Mouse (Mus musculus): Measurements from ENCODE around the gene Cpsf6. TPM values are rescaled to one million over a fixed set of nuclear protein-coding genes. Genes with fewer than 3 reads are reported as not detected.

The Cpsf6 gene
- total RNA-seq, 2 experiments from 2014 or later, result 102 TPM

DNA sequence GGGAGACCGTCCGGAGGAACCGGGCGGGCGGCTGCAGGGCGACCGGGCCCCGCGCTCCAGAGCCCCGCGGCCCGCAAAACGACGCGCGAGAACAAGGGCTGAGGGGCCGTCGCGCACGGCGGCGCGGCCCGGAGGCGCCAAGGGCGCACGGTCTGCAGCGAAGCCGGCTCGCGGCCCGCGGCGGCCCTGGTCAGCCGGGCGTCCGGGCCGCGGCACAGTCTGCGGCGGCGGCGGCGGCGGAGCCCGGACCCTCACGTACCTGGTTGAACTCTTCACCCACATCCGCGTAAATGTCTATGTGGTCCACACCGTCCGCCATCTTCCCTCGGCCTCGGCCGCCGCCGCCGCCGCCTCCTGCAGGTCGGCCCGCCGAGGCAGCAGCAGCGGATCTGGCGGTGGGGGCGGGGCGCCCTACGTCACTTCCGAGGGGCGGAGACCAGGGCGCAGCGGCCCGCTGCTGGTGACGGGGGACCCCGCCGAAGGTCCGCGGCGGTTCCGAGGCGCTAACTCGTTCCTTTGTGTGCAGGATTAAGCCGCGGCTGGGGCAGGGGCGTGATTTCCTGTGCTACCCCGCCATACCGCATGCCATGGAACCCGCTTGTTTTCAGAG is 3.1 kb downstream of the Cpsf6 start:
- DNase-seq (ENCODE audit: low spot score in 2 of 2), result peak; percentile 94 to 96
- intact Hi-C loops (cut with DNase I), result loop anchor here (5.0 to 10.0 kb wide), 3 partner anchors 41 to 298 kb away; no protein-coding TSS in a partner anchor

DNA sequence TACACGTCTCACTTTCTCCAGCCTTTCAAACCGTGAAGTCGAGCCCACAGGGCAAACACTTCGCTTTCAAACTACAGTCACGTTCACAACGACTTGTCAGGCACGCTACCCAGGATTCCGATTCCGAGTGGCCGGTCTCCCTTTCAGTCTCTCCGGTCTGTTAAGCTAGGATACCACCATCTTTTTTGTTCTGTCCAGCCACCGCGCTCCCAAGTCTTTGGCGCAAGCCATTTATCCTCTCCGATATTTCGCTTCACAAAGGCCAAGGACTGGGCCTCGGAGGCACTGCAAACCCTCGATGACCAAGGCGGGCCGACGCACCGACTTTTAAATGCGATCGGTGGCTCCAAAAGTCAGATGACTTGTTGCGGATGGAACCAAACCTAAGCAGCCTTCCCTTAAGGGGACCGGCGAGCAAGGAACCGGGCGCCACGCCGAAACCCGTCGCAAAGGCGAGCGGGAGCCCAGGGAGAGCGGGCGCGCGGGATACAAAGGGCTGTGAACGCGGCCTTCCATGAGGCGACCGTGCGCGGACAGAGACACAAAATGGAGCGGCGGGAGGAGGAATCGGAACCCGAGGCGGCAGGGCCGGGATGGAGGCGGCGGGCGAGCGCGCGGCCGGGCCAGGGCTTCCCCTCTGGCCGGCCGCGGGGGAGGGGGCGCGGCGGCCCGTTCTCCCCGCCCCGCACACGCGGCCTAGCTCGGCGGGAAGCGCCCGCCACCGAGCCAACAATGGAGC is 3.8 kb downstream of the Cpsf6 start:
- intact Hi-C loops (cut with DNase I), result loop anchor here (5.0 to 10.0 kb wide), 3 partner anchors 41 to 299 kb away; no protein-coding TSS in a partner anchor
- DNase-seq (ENCODE audit: low spot score in 2 of 2), result peak; percentile 36 to 42

DNA sequence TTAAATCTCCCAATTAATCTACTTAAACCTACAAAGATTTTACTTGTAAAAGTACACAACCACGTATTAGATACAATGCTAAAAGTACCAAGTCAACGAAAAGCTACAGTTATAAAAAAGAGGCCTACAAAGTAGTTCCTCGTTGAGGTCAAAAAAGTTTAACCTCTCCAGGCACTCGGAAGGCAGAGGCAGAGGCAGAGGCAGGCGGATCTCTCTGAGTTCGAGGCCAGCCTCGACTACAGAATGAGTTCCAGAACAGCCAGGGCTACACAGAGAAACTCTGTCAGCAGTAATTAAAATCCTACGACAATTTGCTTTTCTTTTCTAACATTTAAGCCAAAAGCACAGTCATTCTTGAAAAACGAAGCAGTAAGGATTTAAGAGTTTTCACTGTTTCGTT is 4.7 kb downstream of the Cpsf6 start:
- no peak for DNase-seq (ENCODE audit: low spot score in 2 of 2)
- intact Hi-C loops (cut with DNase I), result loop anchor here (5.0 to 10.0 kb wide), 3 partner anchors 42 to 300 kb away; no protein-coding TSS in a partner anchor

DNA sequence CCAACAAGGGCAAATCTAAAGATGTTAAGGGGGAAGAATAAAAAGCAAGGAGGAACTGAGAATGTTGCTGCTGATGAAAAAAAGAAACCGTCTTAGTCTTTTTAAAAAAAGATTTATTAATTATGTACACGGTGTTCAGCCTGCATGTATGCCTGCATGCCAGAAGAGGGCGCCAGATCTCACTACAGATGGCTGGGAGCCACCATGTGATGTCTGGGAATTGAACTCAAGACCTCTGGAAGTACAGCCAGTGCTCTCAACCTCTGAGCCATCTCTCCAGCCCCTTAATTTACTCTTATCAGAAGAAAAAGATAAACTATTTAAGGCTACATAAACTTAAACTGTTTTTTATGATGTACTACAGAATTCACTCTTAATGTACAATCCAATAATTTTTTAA is 16.7 kb downstream of the Cpsf6 start:
- intact Hi-C loops (cut with DNase I), result loop anchor here (5.0 kb wide), 1 partner anchor 74 kb away; no protein-coding TSS in a partner anchor
- peak; percentile 25 to 44 for DNase-seq (ENCODE audit: low spot score in 2 of 2)

DNA sequence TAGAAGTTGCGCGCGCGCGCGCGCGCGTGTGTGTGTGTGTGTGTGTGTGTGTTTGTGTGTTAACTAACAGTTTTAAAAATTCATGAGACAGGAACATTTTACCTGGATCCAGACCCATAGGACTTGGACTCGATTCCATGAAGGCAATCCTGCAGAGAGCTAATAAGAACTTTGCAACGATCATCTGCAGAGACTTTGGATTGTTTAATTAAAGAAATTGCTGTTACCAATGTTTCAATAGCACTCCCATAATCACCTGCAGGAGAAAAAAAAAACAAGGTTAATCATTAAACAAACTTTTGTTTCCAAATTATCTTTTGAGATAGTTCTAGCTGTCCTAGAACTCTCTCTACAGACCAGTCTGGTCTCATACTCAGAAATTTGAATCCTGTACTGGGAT is 20.9 kb downstream of the Cpsf6 start:
- intact Hi-C loops (cut with DNase I), result no loop called here
- DNase-seq (ENCODE audit: low spot score in 2 of 2), result no peak

DNA sequence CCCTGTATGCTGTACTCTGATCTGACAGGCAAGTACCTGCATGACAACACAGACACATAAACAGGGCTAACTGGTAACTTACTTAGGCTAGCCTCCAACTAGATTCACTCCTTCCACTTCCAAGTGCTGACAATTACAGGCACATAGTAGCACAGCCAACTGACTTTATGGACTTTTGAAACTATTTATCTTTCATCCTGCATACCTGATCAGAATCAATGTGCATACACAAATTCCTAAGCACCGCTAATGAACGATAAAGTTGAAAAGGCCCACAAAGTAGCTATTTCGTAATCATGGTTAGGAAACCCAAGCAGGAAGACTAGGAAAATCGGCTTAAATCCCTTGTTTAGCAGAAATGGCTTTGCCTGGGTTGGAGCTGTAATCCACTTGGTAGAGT is 36.8 kb downstream of the Cpsf6 start:
- DNase-seq (ENCODE audit: low spot score in 2 of 2), result no peak
- intact Hi-C loops (cut with DNase I), result no loop called here

DNA sequence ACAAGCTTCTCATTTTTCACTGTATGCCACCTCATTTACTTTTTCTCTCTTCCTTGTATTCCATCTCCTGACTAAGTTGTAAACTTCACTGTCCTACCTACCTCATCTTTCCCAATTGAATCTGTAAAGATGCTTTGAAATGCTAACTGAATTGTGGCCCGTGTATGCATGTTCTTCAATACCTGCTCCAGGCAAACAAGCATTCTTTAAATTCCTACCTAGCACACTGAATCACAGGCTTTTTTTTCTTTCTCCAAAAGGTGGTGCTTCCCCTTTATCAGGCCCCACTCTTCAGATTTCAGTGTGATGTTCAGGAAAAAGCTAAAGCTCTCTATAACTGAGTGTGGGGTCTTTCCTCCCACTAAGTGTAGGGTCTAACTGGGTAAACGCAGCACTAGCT is 37.4 kb downstream of the Cpsf6 start:
- no peak for DNase-seq (ENCODE audit: low spot score in 2 of 2)
- intact Hi-C loops (cut with DNase I), result no loop called here

DNA sequence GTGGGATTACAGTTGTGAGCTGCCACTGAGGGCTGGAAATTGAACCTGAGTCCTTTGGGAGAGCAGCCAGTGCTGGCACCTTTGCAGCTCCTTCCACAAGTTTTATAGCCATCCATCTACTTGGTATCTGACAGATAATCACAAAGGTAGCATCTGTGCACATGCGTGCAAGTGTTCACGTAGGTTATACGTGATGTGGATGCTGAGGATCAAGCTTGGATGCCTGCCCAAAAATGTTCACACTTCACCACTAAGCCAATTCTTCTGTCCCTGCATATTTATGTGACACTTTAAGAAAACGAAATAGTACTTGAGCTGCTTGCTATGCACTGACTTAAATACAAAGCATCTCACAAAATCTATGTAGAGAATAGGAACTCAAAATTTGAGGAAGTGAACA is 38.8 kb downstream of the Cpsf6 start:
- DNase-seq (ENCODE audit: low spot score in 2 of 2), result peak in 1 of 2 experiments; percentile 58
- intact Hi-C loops (cut with DNase I), result no loop called here

DNA sequence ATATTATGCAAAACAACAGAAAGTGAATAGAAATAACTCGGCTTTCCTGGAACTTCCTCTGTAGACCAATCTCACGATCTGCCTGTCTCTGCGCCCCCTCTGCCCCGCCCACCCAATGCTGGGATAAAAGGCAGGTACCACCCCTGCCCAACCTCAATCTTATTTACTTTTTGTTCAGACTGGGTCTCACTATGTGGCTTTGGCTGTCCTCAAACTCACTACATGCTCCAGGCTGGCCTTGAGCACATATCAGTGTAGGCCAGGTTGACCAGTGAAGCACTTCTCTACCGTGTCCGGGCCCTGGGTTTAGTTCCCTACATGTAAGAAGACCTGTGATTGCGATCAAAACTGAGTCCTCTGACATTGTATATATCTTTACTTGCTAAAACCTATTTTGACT is 40.6 kb downstream of the Cpsf6 start:
- intact Hi-C loops (cut with DNase I), result no loop called here
- DNase-seq (ENCODE audit: low spot score in 2 of 2), result no peak

DNA sequence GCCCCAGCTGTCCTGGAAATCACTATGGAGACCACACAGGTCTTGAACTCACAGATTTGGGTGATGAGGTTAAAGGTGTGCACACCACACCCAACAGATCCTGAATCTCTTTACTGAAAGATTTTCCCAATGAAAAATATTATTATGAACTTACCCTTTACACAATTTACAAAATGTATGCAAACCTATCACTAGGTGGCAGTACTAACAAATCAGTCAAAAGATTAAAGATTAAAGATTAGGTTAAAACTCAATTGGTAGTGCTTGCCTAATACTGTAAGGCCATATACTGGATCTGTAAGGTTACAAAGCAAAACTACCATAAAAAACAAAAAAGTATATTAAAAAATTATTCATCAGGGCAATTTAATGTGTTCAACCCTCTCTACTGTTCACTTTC is 41.9 kb downstream of the Cpsf6 start:
- intact Hi-C loops (cut with DNase I), result no loop called here
- no peak for DNase-seq (ENCODE audit: low spot score in 2 of 2)

DNA sequence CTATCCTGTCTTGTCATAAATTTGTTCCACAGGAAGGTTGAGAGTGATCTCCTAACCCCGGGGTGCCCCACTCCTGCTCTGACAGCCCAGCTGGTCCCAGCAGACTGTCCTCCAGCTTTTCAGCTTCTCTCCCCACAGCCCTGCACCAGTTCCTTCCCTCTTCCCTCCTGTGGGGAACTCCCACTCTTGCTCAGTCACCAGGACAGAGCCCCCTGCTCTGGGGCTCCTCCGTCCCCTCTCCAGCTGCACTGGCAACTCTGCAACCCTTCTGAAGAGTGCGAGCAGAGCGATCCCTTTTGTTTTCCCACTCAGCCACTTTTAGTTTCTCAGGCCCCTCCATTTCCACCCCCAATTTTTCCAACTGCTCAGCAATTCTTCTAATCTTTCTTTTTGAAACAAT is 44.2 kb downstream of the Cpsf6 start:
- intact Hi-C loops (cut with DNase I), result no loop called here
- DNase-seq (ENCODE audit: low spot score in 2 of 2), result no peak

DNA sequence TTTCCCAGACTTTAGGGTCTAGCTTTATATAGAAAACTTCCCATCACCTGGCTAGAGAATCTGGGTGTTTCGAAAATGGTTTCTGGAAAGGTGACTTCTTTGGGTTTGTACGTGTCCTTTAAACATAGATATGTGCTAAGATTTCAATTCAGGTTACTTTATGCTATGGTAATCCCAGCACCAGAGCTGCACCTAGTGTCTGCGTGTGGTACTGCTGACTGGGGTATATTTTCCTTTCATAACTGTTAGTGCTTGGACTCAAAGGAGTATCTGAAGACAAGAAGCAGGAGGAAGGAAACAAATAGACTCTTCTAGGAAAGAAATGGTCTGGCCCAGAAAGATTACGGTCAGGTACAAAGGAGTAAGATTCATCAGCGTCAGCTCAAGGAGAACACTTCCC is 49.3 kb downstream of the Cpsf6 start:
- intact Hi-C loops (cut with DNase I), result no loop called here
- peak in 1 of 2 experiments; percentile 44 for DNase-seq (ENCODE audit: low spot score in 2 of 2)

DNA sequence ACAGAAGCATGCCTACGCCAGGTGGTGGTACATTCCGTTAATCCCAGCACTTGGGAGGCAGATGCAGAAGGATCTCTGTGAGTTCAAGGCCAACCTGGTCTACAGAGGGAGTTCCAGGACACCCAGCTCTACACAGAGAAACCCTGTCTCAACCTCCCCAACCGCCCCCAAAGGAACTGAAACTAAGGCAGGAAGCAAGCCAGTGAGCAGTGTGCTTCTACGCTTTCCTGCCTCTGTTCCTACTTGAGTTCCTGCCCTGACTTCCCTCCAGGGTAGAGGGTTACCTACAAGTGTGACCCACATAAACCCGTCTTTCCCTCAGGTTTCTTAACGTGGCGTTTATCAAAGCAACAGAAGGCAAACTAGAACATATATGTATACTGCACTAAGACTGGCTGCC is 56.0 kb downstream of the Cpsf6 start:
- no peak for DNase-seq (ENCODE audit: low spot score in 2 of 2)
- intact Hi-C loops (cut with DNase I), result no loop called here

DNA sequence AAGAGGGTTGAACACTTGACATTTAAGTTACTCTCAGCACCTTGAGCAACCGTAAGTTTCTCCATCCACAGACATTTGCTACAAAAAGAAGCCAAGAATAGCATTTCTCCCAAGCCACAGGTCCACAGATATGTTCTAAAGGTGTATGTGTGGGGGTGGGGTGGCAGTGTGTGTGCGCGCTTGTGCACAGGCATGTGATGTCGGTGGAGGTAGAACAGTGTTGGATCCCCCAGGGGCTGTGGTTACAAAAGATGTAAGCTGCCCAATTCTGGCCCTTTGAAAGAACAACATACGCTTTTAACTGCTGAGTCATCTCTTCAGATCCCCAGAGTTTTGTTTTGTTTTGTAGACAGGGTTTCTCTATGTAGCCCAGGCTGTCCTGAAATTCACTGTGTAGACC is 57.2 kb downstream of the Cpsf6 start:
- no peak for DNase-seq (ENCODE audit: low spot score in 2 of 2)
- intact Hi-C loops (cut with DNase I), result no loop called here

DNA sequence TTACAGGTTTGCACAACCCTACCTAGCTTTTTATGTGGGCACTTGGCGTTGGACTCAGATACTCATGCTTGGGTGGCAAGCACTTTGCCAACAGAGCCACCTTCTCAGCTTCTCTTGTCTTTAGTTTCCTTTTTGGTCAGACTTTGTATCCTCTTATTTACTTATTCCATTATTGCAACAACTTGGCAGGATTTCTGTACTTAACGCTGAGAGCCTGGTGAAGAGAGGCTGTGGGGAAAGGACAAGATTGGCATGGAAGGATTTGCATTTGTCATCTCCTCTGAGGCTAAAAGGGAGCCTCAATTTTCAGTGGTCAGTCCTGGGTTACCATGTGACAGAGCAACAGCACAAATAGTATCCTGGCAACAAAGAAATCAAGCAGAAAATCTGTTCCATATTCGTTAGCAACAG is 59.2 kb downstream of the Cpsf6 start:
- DNase-seq (ENCODE audit: low spot score in 2 of 2), result no peak
- intact Hi-C loops (cut with DNase I), result no loop called here

DNA sequence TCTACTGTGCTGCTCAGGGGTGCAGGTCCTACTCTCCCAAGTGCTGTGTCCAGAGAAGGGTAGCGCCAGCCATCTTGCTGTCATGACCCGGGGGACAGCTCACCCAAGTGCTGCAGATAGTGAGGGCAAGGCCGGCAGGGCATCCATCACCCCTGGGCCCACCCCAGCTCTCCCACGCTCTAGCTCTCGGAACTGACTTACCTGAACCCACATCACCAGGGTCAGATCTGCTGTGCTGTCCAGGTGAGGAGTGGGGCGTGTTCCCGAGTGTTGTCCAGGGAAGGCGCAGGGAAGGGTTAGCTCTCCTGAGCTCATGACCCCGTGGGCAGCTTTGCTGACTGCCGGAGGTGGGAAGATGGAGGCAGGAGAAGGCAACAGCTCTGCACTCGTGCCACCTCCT is 63.4 kb downstream of the Cpsf6 start:
- intact Hi-C loops (cut with DNase I), result no loop called here
- DNase-seq (ENCODE audit: low spot score in 2 of 2), result no peak

DNA sequence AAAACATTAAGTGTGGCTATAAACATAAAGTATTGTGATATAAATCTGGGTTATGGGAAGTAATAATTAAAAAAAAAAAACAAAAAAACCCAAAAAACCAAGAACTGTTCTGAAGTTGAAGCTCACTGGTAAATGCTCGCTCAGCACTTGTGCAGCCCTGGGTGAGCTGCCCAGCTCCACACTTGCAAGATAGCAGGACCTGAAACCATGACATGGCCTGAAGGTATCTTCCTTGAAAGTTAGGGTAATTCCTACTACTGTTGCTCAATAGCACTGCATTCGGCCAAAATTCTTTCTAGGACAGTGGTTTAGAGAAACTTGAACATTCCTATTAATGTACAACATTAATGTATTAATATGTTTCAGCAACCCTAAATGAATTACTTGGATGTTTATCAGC is 66.7 kb downstream of the Cpsf6 start:
- intact Hi-C loops (cut with DNase I), result no loop called here
- DNase-seq (ENCODE audit: low spot score in 2 of 2), result no peak

DNA sequence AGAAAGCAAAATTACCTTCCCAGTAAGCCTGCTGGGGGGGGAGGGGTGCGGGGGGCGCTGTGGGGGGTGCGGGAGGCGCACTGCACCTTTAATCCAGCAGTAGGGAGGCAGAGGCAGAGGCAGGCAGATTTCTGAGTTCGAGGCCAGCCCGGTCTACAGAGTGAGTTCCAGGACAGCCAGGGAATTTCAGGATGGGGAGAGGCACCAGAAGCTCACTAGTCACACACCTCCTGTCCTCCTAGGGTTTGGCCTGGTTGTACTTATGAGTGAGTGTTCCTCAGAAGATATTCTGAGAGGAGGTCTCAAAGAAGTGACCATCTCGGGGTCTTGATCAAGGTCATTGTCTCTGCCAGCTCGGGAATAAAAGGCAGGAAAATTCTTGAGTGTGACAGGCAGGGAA is 67.6 kb downstream of the Cpsf6 start:
- DNase-seq (ENCODE audit: low spot score in 2 of 2), result no peak
- intact Hi-C loops (cut with DNase I), result no loop called here

DNA sequence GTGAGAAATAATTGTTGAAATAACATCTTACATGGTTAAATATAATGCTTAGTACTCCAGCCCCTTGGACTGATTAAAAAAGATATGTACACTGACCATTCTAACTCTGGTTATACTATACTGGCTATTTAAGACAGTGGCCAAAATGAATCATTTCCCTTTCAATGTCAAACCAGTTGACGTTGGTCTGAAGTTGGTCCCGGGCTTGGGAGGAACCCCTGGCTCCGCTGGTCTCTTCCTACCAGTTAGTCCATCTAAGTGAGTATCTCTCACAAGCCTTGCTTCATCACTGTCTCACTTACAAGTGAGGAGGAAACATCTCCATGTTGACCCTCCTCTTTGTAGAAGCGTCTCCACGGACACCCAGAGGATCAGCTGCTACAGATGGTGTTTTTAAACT is 75.4 kb downstream of the Cpsf6 start:
- no peak for DNase-seq (ENCODE audit: low spot score in 2 of 2)
- intact Hi-C loops (cut with DNase I), result no loop called here

DNA sequence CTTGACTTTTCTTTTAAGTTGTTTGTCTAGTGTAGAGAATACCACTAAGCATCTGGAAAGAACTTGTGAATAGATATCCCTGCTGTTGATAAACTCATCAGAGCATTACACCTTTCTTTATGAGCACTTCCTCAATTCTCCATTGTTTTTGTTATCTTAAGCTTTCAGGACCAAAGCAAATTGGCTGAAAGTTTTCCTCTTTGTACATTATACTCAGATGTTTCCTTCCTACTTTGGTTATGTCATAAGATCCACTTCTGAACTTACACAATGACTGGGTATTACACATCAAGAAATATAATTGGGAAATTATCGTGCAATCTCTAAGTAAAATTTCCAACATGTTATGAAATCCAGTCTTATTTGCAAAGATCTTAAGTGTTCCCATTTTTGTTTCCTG is 78.1 kb downstream of the Cpsf6 start:
- intact Hi-C loops (cut with DNase I), result no loop called here
- no peak for DNase-seq (ENCODE audit: low spot score in 2 of 2)

DNA sequence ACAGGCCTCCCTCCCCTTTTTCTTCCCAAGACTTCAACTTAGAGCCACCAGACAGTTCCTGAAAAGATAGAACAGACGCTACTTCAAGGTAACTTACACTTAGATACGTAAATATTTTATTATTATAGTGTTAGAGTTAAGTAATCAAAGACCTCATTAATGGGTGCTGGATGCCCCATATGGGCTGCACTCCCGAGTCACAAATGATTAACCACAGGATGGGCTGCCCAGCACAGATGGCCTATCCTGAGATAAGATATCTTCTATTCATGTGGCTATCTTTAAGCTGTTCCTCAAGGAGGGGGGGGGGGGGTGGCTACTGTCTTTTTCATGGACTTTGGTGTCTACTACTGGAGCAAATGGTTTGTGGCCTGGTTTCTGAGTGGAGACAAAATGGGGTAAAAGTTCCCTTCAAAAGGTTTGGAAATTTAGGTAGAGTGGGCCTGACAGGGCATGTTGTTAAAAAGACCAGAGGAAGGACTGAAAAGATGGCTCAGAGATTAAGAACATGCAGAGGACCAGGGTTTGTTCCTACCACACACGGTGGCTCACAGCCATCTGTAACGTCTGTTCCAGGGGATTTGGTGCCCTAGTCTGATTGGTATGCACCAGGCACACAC is 79.8 kb downstream of the Cpsf6 start:
- DNase-seq (ENCODE audit: low spot score in 2 of 2), result no peak
- intact Hi-C loops (cut with DNase I), result no loop called here
